Mouse (Mus musculus) regulatory T cell (primary cell): Measurements from ENCODE around the gene Tcirg1.

Experiments
- in situ Hi-C: fragments of 300-600 bp; cut with MboI, MseI; formaldehyde crosslinking; loops from one replicate; pipeline ENCODE4 v1.15.1; 2025; ENCODE audit warnings: high pct_unique_total_duplicates

Gene Tcirg1

GRCm38 (mm10) chr19:3899618-3900017 is 7.3 kb downstream of the Tcirg1 start:
- in situ Hi-C loops: no loop called here

DNA sequence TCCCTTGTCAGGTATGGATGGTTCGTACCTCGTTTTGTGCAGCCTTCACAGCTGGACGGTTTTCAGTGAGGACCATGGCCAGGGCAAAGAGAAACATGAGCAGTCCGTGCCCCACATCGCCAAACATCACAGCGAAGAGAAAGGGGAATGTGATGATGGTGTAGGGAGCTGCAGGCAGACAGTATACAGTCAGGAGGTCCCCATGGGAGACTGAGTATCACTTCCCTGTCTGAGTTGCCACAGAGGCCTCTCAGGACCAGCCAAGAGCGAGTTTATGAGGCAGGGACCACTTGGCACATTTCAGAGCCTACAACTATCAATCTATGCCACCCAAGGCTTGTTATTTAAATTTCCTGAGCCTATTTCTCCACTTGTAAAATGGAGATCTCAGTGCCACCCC is 8.0 kb downstream of the Tcirg1 start:
- in situ Hi-C loops: no loop called here

DNA sequence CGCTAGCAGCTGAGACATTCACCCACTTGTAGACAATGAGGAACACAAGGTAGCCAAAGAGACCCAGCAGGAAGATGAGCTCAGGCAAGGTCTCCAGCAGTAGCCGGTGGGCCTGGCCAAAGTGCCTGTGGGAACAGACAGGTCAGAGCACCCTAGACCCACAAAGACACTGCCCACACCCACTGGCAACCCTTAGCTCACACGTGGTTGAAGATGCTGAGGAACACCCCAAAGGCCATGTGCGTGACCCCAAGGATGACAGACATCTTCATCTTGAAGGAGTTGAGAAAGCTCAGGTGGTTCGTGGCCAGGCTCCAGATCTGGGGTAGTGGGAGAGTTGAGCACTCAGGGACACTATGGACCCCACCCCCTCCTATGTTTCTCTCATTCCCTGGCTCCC is 9.4 kb downstream of the Tcirg1 start:
- in situ Hi-C loops: no loop called here

DNA sequence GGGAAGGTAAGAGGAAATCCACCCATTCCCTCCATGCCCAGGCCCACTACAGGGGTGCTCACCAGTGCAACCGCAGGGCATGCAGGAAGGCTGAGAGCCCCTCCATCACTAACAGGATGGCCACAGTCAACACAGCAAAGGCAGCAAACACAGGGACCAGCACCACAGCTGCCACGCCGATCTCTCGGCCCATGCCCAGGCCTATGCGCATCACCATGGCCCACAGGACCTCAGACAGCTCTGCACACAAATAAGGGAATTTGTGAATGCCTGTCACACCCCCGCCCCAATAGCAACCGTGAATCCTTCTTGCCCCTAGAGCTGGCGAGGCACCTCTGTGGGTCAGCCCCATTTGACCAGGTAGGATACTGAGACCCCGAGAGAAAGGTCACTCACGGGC is 10.7 kb downstream of the Tcirg1 start:
- in situ Hi-C loops: no loop called here

DNA sequence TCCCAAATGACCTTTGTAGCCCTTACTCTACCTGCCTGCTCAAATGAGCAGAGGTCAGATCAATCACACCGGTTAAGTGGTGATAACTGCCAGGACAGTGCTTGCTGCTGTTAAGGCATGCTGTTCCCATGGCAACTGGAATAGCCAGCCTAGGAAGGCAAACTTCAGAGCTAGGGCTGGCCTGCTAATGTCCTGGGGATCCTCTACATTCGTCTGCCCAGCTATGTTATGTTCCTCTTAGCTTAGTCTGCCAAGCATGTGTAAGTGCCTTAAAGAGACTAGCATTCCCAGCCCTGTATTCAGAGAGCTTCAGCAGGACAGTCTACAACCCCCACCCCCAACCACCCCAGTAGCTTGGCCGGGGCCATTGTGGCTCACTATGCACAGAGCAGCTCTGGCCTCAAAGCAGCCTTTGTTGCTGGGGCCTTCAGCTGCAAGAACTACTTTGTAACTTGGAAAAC is 11.7 kb downstream of the Tcirg1 start:
- in situ Hi-C loops: no loop called here

GRCm38 (mm10) chr19:3894294-3894693 is 12.6 kb downstream of the Tcirg1 start:
- in situ Hi-C loops: no loop called here

DNA sequence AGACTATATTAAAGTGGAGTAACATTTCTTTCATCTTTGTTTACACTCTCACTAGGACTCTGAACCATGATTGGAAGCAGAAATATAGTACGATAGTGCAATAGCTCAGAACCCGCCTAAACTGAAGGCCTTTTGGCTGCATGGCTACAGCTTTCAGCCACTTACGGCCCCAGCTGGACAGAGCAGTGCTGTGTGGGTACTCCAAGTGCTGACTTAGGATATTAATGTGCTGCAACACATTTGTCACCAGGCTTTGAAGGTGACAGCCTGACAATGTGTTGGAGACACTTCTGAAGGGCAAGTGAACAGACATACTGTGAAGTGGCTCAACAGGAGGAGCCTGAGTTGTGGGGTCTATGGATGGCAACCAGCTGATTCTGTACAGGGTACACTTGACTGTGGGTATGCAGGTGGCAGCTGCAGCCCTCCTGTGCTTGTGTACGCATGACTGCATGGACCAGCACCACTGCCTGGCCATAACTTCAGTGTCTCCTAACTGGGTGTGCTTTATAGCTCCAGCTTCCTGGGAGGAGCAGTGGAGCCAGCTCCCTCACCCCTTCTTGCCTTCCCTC is 13.3 kb downstream of the Tcirg1 start:
- in situ Hi-C loops: no loop called here

GRCm38 (mm10) chr19:3890181-3890580 is 16.8 kb downstream of the Tcirg1 start:
- in situ Hi-C loops: no loop called here

- in situ Hi-C loops: loop anchor here (5.0 kb wide), 1 partner anchor 97 kb away; no protein-coding TSS in a partner anchor
Observed at GRCm38 (mm10) chr19:3889096-3889495, 17.8 kb downstream of the Tcirg1 start.

DNA sequence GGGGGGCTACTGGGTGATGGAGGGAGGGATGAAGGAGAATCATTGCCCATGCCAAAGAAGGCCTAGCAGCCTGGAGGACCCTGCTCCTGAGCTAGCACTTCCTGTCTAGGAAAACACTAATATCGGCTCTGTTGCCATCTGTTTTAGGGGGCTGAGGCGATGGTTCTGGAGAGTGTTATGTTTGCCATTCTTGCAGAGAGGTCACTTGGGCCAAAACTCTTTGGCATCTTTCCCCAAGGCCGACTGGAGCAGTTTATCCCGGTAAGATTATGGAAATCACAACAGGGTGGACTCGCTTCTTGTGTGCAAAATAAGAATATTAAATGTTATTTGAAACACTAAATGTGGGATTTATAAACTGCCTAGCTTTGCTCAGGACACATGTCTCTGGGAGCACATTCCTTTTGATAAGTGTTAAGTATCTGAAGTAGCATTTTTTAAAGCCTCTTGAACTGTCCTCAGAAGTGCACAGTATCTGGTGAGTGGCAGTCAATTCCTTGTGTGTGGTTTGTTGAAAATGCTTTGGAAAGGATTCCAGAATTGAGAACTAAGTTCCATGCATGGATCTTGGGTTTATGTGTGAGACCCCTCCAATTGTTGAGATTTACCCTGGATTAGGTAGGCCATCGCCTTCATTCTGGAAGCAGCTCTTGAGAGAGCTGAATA is 22.5 kb downstream of the Tcirg1 start:
- in situ Hi-C loops: no loop called here

- in situ Hi-C loops: no loop called here
Observed at GRCm38 (mm10) chr19:3882214-3882613, 24.7 kb downstream of the Tcirg1 start.

DNA sequence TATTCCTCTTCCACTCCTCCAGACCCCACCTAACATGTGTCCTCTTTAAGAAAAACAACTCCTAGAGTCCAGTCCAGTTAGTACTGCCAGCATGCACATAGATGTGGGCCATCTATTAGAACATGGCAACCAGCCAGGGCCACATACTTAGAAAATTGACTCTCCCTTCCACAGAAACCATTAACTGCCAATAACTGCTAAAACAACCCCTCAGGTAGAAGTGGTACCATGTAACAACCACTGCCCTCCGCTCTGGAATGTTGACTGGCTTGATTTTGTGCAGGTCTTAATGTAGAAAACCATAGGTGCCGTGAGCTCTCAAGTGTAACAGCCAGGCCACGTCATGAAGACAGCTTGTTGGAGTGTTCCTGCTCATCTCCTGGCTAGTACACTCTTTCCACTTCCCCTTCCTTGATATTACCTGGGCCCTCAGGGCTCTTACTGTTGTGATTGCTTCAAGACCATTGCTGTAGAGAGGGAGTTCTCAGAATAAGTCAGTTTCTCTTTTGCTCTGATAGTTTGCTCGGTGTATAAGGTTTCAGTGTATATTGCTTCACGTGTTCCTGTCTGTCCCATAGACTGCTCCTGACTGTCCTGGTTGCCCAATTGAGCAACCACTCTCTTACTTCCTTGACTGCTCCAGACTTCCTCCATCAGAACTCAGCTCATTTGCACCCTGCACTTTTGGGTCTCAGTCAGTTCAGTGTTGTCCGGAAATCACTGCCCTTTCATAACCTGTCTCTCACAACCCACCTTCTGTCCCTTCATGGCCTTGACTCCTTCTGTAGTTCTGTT is 26.7 kb downstream of the Tcirg1 start:
- in situ Hi-C loops: no loop called here

DNA sequence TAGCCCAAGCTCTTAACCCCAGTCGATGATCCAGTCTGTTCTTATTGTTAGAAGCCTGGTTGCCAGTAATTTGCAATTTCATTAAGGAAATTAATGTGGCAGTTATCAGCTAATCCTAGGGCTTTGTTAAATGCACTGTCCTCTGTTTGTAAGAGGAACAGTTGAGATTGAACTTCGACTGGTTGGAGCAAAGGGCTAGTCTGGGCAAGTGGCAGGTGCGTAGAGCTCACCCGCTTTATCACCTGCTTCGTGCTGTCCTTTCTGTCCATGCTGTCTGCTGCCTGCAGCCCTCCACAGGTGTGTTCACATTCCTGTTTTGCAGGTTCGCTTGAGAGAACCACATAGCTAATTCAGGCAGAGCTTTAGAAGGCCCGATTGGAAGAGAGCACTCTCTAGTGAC is 31.9 kb downstream of the Tcirg1 start:
- in situ Hi-C loops: no loop called here

GRCm38 (mm10) chr19:3872373-3872772 is 34.6 kb downstream of the Tcirg1 start:
- in situ Hi-C loops: no loop called here

GRCm38 (mm10) chr19:3871468-3871867 is 35.5 kb downstream of the Tcirg1 start:
- in situ Hi-C loops: no loop called here

DNA sequence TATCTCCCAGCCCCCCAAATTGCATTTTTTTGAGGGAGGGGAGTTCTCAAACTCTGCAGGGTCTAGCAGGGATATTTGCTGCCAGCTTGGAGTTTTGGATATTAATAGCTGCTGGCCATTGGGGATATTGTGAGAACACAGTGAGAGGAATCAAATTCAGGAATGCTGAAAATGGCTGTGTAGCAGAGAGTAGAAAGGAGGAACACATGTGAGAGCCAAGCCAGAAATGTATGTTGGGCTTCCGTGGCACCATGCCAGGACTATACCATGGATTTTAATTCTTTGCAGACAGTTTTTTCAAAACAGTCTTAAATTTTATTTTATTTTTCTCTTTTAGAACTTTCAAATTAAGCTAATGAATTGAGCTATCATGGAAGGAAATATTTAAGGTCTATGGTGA is 38.6 kb downstream of the Tcirg1 start:
- in situ Hi-C loops: no loop called here

GRCm38 (mm10) chr19:3864960-3865359 is 42.0 kb downstream of the Tcirg1 start:
- in situ Hi-C loops: no loop called here

DNA sequence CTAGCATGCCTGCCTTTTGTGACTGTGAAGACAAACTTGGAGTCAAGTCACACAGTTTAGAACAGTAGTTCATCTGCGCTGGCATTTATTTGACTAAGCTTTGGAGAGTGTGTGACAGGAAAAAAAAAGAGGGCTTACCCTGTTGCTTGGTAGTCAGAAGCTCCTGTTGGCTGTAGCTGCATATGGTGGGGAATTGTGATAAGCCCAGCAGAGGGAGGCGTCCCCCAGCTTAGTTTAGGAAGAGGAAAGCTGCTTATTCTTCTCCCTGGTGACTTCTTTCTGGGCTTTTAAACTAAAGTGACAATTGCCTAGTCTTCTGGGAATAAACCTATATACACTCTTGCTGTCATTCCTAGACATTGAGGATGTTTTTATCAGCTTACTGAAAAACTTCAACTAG is 44.2 kb downstream of the Tcirg1 start:
- in situ Hi-C loops: no loop called here

DNA sequence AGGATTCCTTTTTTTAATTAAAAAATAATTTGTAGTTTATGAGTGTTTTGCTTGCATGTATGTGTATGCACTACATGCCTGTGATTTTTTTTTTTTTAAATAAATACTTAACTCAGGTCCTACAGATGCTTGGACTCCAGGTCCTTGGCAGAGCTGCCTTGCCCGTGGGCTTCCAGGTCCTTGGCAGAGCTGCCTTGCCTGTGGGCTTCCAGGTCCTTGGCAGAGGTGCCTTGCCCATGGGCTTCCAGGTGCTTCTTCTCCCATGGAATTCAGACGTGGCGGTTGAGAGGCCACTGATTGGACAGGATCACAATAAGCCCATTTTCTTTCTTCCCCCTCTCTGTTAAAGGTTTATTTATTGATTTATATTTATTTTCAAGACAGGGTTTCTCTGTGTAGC is 49.7 kb downstream of the Tcirg1 start:
- in situ Hi-C loops: no loop called here

DNA sequence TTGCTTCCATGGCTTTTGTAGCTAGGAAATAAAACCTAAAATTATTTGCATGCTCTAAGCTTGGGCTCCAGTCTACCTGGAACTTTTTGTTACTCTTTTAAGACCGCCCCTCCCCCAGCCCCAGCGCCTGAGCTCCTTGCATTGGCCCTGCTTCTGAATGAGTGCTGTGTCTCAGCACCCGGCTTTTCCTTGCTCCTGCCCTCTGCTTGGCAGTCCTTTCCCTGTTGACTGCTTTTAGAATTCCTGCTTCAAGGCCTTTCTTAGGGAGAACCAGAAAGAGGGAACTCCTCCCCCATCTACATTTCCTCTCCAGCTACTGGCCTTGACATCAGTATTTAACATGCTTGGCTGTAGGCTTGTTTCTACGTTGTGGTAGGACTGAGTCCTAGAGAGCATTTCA is 51.3 kb downstream of the Tcirg1 start:
- in situ Hi-C loops: no loop called here

GRCm38 (mm10) chr19:3855091-3855490 is 51.8 kb downstream of the Tcirg1 start:
- in situ Hi-C loops: no loop called here

DNA sequence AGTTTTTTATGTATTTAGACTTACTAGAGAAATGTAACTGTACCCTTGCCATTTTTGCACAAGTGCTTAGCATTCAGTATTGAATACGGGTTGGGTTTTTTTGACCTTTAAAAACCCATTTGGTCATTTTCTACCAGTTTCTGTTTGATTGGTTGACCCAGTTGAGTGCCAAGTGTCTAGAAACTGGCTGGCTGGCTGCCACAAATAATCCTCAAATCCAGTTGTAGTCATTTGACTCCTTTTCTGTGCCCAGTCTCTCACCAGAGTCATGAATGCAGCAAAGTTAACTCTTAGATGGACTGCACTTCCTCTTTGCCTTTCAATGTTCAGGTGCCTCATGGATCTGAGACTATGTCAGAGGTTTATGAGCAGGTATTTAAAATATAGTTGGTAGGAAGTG is 53.0 kb downstream of the Tcirg1 start:
- in situ Hi-C loops: no loop called here

DNA sequence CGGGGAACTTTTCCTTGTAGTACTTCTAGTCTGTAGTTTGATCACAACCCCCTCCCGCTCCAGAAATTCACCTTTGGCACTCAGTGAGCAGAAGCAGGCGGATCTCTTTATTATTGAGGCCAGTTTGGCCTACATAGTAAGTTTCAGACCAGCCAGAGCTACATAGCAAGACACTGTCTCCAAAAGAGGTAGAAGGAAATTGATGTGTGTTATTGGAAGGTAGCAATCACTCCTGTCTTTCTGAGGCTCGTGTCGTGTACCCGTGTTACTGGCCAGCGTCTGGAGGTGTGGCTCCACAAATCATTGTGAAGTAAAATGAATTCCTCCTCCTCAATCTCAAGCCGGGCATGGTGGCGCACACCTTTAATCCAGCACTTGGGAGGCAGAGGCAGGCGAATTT is 53.8 kb downstream of the Tcirg1 start:
- in situ Hi-C loops: no loop called here
